Mouse (Mus musculus) myocyte (in vitro differentiated cells): ENCODE measurements around the gene Defb23. TPM values are rescaled to one million over a fixed set of nuclear protein-coding genes. Genes with fewer than 3 reads are reported as not detected.
"Not testable (repeated sequence)": the region's sequence is repeated elsewhere in the genome, so short reads cannot be mapped to it uniquely, and the experiment has no call there.

Experiments
- H3K27me3 ChIP-seq: one replicate; pipeline ENCODE4 v1.6.1; 2011; ENCODE audit not compliant: control insufficient read depth, insufficient read depth, insufficient read length
- H3K36me3 ChIP-seq: one replicate; pipeline ENCODE4 v1.6.1; 2011; ENCODE audit not compliant: control insufficient read depth, insufficient read depth
- H3K4me2 ChIP-seq: one replicate; pipeline ENCODE4 v1.6.1; 2011; ENCODE audit warnings: low read depth, control low read depth
- H3K4me3 ChIP-seq: one replicate; pipeline ENCODE4 v1.5.1; 2011; ENCODE audit warnings: mild to moderate bottlenecking, control low read depth, moderate library complexity
- H3K79me2 ChIP-seq: one replicate; pipeline ENCODE4 v1.6.1; 2011; ENCODE audit not compliant: control insufficient read depth, insufficient read depth
- H3ac ChIP-seq: one replicate; pipeline ENCODE4 v1.6.1; 2011; ENCODE audit not compliant: control insufficient read depth, insufficient read length
- CEBPB ChIP-seq: IDR thresholded peaks from 2 replicates; pipeline ENCODE4 v1.6.1; 2011; ENCODE audit warnings: mild to moderate bottlenecking, moderate library complexity; ENCODE audit not compliant: poor library complexity, insufficient read depth, severe bottlenecking
- E2F4 ChIP-seq: IDR thresholded peaks from one replicate; pipeline ENCODE4 v1.6.1; 2011; ENCODE audit warnings: mild to moderate bottlenecking, control low read depth, moderate library complexity; ENCODE audit not compliant: insufficient read depth
- MAX ChIP-seq: IDR thresholded peaks from one replicate; pipeline ENCODE4 v1.6.1; 2011; ENCODE audit warnings: low read depth, mild to moderate bottlenecking, control low read depth
- MYOD1 ChIP-seq, 3 experiments: IDR thresholded peaks; one replicate each; pipeline ENCODE4 v1.6.1; 2011; ENCODE audit warnings: control low read depth in 2 of 3, low read depth in 2 of 3, mild to moderate bottlenecking in 2 of 3, moderate library complexity in 1 of 3; ENCODE audit not compliant: insufficient read length in 2 of 3, control insufficient read depth in 1 of 3
- MYOG ChIP-seq, 3 experiments: IDR thresholded peaks; one replicate each; pipeline ENCODE4 v1.6.1; 2011; ENCODE audit warnings: control low read depth in 2 of 3, low read depth in 2 of 3, mild to moderate bottlenecking in 2 of 3; ENCODE audit not compliant: insufficient read length in 2 of 3, control insufficient read depth in 1 of 3, insufficient read depth in 1 of 3
- POLR2A ChIP-seq: IDR thresholded peaks from one replicate; pipeline ENCODE4 v1.6.1; 2011; ENCODE audit warnings: low read depth, mild to moderate bottlenecking, control low read depth, moderate library complexity; ENCODE audit not compliant: insufficient read length
- POLR2AphosphoS2 ChIP-seq: IDR thresholded peaks from one replicate; pipeline ENCODE4 v1.6.1; 2011; ENCODE audit warnings: low read depth, control low read depth; ENCODE audit not compliant: insufficient read length
- REST ChIP-seq: IDR thresholded peaks from one replicate; pipeline ENCODE4 v1.6.1; 2011; ENCODE audit warnings: mild to moderate bottlenecking, control low read depth, moderate library complexity; ENCODE audit not compliant: insufficient read depth, insufficient read length
- SRF ChIP-seq: IDR thresholded peaks from one replicate; pipeline ENCODE4 v1.6.1; 2011; ENCODE audit warnings: low read depth; ENCODE audit not compliant: control insufficient read depth, insufficient read length
- TCF12 ChIP-seq: IDR thresholded peaks from one replicate; pipeline ENCODE4 v1.6.1; 2011; ENCODE audit warnings: mild to moderate bottlenecking, control low read depth; ENCODE audit not compliant: poor library complexity, insufficient read depth, severe bottlenecking
- TCF3 ChIP-seq: IDR thresholded peaks from one replicate; pipeline ENCODE4 v1.6.1; 2011; ENCODE audit warnings: low read depth, control low read depth; ENCODE audit not compliant: insufficient read length
- USF1 ChIP-seq: IDR thresholded peaks from one replicate; pipeline ENCODE4 v1.6.1; 2011; ENCODE audit warnings: low read depth, mild to moderate bottlenecking, control low read depth, moderate library complexity
- polyA plus RNA-seq: library from polyadenylated mRNA; unstranded; fragments of >200 nt; fragmentation: generic; extraction: Trizol; gene quantifications from one replicate; pipeline ENCODE4 v1.2.1, GENCODE M21; 2012; ENCODE audit warnings: missing spikeins

Gene Defb23
- polyA plus RNA-seq, 1 experiment = not detected

GRCm38 (mm10) chr2:152436405-152436901, 28.0 kb downstream of the Defb23 start:
- peaks cover 17% of the 10 kb centered on the region for H3K27me3 ChIP-seq
- no peak overlapping the region for H3K4me2 ChIP-seq
- no peak overlapping the region for H3K4me3 ChIP-seq
- H3K36me3 ChIP-seq = no peaks in the 10 kb centered on the region
- no peak overlapping the region for H3ac ChIP-seq
- TF ChIP-seq MYOG (IDR thresholded peaks at IDR 0.05; ENCODE audit: control insufficient read depth in 1 of 3, insufficient read depth in 1 of 3, insufficient read length in 2 of 3, low read depth in 2 of 3) = no peak
- H3K79me2 ChIP-seq = no peaks in the 10 kb centered on the region

- H3K79me2 ChIP-seq, H3K36me3 ChIP-seq, H3K4me3 ChIP-seq, H3ac ChIP-seq, H3K4me2 ChIP-seq: not testable (repeated sequence)
- H3K27me3 ChIP-seq = peaks cover 11% of the 10 kb centered on the region
Observed at GRCm38 (mm10) chr2:152428481-152428880, 35.9 kb downstream of the Defb23 start.

- Histone ChIP-seq H3K79me2 (no peaks in the 10 kb centered on the region), H3K27me3 (peaks cover 5% of the 10 kb centered on the region), H3ac (no peak overlapping the region), H3K36me3 (no peaks in the 10 kb centered on the region), H3K4me2 (no peak overlapping the region), H3K4me3 (no peak overlapping the region)
- TF ChIP-seq REST (no peak), E2F4 (no peak), TCF3 (no peak)
Observed at GRCm38 (mm10) chr2:152427493-152427892, 36.9 kb downstream of the Defb23 start.

GRCm38 (mm10) chr2:152415786-152416185, 48.6 kb downstream of the Defb23 start:
- no peak overlapping the region for H3K4me3 ChIP-seq
- no peak for TF ChIP-seq SRF
- TF ChIP-seq REST = no peak
- no peak for TF ChIP-seq MAX
- TF ChIP-seq USF1 = no peak
- no peak for TF ChIP-seq POLR2A
- no peak for TF ChIP-seq POLR2AphosphoS2
- no peak for TF ChIP-seq TCF3
- no peak for TF ChIP-seq E2F4
- no peak for TF ChIP-seq MYOD1 (IDR thresholded peaks at IDR 0.05; ENCODE audit: control insufficient read depth in 1 of 3, insufficient read length in 2 of 3, low read depth in 2 of 3)
- TF ChIP-seq TCF12 = no peak
- no peak for TF ChIP-seq MYOG (IDR thresholded peaks at IDR 0.05; ENCODE audit: control insufficient read depth in 1 of 3, insufficient read depth in 1 of 3, insufficient read length in 2 of 3, low read depth in 2 of 3)
- no peak for TF ChIP-seq CEBPB
- no peak overlapping the region for H3K4me2 ChIP-seq

GRCm38 (mm10) chr2:152415287-152415686, 49.1 kb downstream of the Defb23 start, which contains the start of gene 6820408C15Rik:
TSS of gene 6820408C15Rik (plus strand) at chr2:152415587.
- TF ChIP-seq E2F4 = no peak
- no peak for TF ChIP-seq TCF3
- no peak for TF ChIP-seq USF1
- TF ChIP-seq MAX = no peak
- TF ChIP-seq POLR2A = no peak
- TF ChIP-seq CEBPB = no peak
- no peak for TF ChIP-seq SRF
- Histone ChIP-seq H3ac (no peak within 1 kb of the TSS), H3K4me3 (no peak within 1 kb of the TSS), H3K36me3 (no peaks in the 10 kb centered on the region), H3K79me2 (no peaks in the 10 kb centered on the region), H3K4me2 (no peak within 1 kb of the TSS), H3K27me3 (peaks cover 14% of the 10 kb centered on the region)

More at GRCm38 (mm10) chr2:152415786-152416185, 48.6 kb downstream of the Defb23 start:
- no peak overlapping the region for H3ac ChIP-seq
- no peaks in the 10 kb centered on the region for H3K36me3 ChIP-seq
- no peaks in the 10 kb centered on the region for H3K79me2 ChIP-seq
- peaks cover 9% of the 10 kb centered on the region for H3K27me3 ChIP-seq

- H3K4me2 ChIP-seq = no peak within 1 kb of the TSS
Observed at GRCm38 (mm10) chr2:152414591-152415165, 49.7 kb downstream of the Defb23 start, which contains the start of gene Zcchc3. TSS of gene Zcchc3 (minus strand) at chr2:152415027.

More at GRCm38 (mm10) chr2:152414591-152415165, 49.7 kb downstream of the Defb23 start, which contains the start of gene Zcchc3:
- no peak within 1 kb of the TSS for H3K4me3 ChIP-seq
- H3K27me3 ChIP-seq = peaks cover 15% of the 10 kb centered on the region
- no peak within 1 kb of the TSS for H3ac ChIP-seq
- TF ChIP-seq TCF3 (no peak), MAX (no peak), SRF (no peak), REST (no peak), MYOD1 (IDR thresholded peaks at IDR 0.05; ENCODE audit: control insufficient read depth in 1 of 3, insufficient read length in 2 of 3, low read depth in 2 of 3) (no peak), POLR2A (no peak), E2F4 (no peak), POLR2AphosphoS2 (no peak), USF1 (no peak)
- no peaks in the 10 kb centered on the region for H3K79me2 ChIP-seq
- H3K36me3 ChIP-seq = no peaks in the 10 kb centered on the region
